Mouse (Mus musculus) C2C12 (cell line): Measurements from ENCODE around the gene Gm14151. TPM values are rescaled to one million over a fixed set of nuclear protein-coding genes. Genes with fewer than 3 reads are reported as not detected.
A peak's percentile ranks its signal among the peaks of the same experiment; 100 is the strongest.
"Not testable (repeated sequence)": the region's sequence is repeated elsewhere in the genome, so short reads cannot be mapped to it uniquely, and the experiment has no call there.

Source experiments
- H3K27me3 ChIP-seq: one replicate; pipeline ENCODE4 v1.6.1; 2011; ENCODE audit not compliant: control insufficient read depth, insufficient read depth, insufficient read length
- H3K36me3 ChIP-seq: one replicate; pipeline ENCODE4 v1.6.1; 2011; ENCODE audit not compliant: control insufficient read depth, insufficient read depth
- H3K4me3 ChIP-seq: one replicate; pipeline ENCODE4 v1.5.1; 2011; ENCODE audit warnings: mild to moderate bottlenecking, control low read depth; ENCODE audit not compliant: poor library complexity, insufficient read depth, severe bottlenecking
- H3K79me2 ChIP-seq: one replicate; pipeline ENCODE4 v1.6.1; 2011; ENCODE audit not compliant: control insufficient read depth, insufficient read depth
- H3K79me3 ChIP-seq: one replicate; pipeline ENCODE4 v1.6.1; 2011; ENCODE audit warnings: low read depth, control low read depth
- H3ac ChIP-seq: one replicate; pipeline ENCODE3; 2011; ENCODE audit warnings: low read depth; ENCODE audit not compliant: control insufficient read depth, insufficient read length
- CEBPB ChIP-seq: IDR thresholded peaks from one replicate; pipeline ENCODE4 v1.6.1; 2011; ENCODE audit warnings: low read depth, mild to moderate bottlenecking, control low read depth, moderate library complexity
- CTCF ChIP-seq: IDR thresholded peaks from one replicate; pipeline ENCODE4 v1.5.1; 2011; ENCODE audit not compliant: control insufficient read depth, insufficient read depth, insufficient read length
- FOSL1 ChIP-seq: IDR thresholded peaks from one replicate; pipeline ENCODE4 v1.8.0; 2011; ENCODE audit warnings: mild to moderate bottlenecking, low read length; ENCODE audit not compliant: poor library complexity, insufficient read depth, severe bottlenecking
- MAX ChIP-seq: IDR thresholded peaks from one replicate; pipeline ENCODE4 v1.6.1; 2011; ENCODE audit warnings: mild to moderate bottlenecking, control low read depth
- MYOD1 ChIP-seq: IDR thresholded peaks from one replicate; pipeline ENCODE4 v1.6.1; 2011; ENCODE audit warnings: low read depth; ENCODE audit not compliant: control insufficient read depth, insufficient read length
- MYOG ChIP-seq: IDR thresholded peaks from one replicate; pipeline ENCODE4 v1.6.1; 2011; ENCODE audit not compliant: control insufficient read depth, insufficient read length; ENCODE audit errors: extremely low read depth
- USF1 ChIP-seq: IDR thresholded peaks from one replicate; pipeline ENCODE4 v1.6.1; 2011; ENCODE audit warnings: low read depth, mild to moderate bottlenecking, control low read depth, moderate library complexity
- long read RNA-seq, 2 experiments: library from polyadenylated mRNA; unstranded; transcript quantifications; one replicate each; pipeline ENCODE4 v2.0.0; 2019 to 2020
- polyA plus RNA-seq: library from polyadenylated mRNA; unstranded; fragments of >200 nt; fragmentation: generic; extraction: Trizol; gene quantifications from one replicate; pipeline ENCODE4 v1.2.1, GENCODE M21; 2012; ENCODE audit warnings: missing spikeins

Gm14151 gene
- not detected for polyA plus RNA-seq
- long read RNA-seq, experiment 1: 0 reads
- long read RNA-seq, experiment 2: 0 reads

- not testable (repeated sequence) for H3K79me3 ChIP-seq, H3K27me3 ChIP-seq, H3K36me3 ChIP-seq, H3K4me3 ChIP-seq, H3ac ChIP-seq, H3K79me2 ChIP-seq
These were observed at the start of gene Gm14151 for GRCm38 (mm10) chr2:151092250-151092649. Gene Gm14151 (minus strand): TSS chr2:151092350.

- H3ac ChIP-seq, H3K36me3 ChIP-seq, H3K4me3 ChIP-seq, H3K27me3 ChIP-seq, H3K79me3 ChIP-seq, H3K79me2 ChIP-seq: not testable (repeated sequence)
These were observed 5.8 kb upstream of the Gm14151 start, which contains the start of gene Gm14147 for GRCm38 (mm10) chr2:151097945-151098344. Gene Gm14147 (plus strand): TSS chr2:151098245.

- no peak for TF ChIP-seq FOSL1
- no peak for TF ChIP-seq MAX
- no peak for TF ChIP-seq CEBPB
- no peaks in the 10 kb centered on the region for H3K79me3 ChIP-seq
- H3K27me3 ChIP-seq: no peaks in the 10 kb centered on the region
- H3K79me2 ChIP-seq: no peaks in the 10 kb centered on the region
- no peak overlapping the region for H3K4me3 ChIP-seq
- H3K36me3 ChIP-seq: no peaks in the 10 kb centered on the region
- H3ac ChIP-seq: no peak overlapping the region
These were observed 35.5 kb downstream of the Gm14151 start for GRCm38 (mm10) chr2:151056637-151057036.

- no peak overlapping the region for H3ac ChIP-seq
- peaks cover 25% of the 10 kb centered on the region for H3K79me3 ChIP-seq
- H3K4me3 ChIP-seq: no peak overlapping the region
- peaks cover 36% of the 10 kb centered on the region for H3K79me2 ChIP-seq
- TF ChIP-seq MYOG (no peak), MYOD1 (no peak), CTCF (no peak), USF1 (no peak), MAX (no peak), CEBPB (no peak), FOSL1 (no peak)
- H3K36me3 ChIP-seq: no peaks in the 10 kb centered on the region
- H3K27me3 ChIP-seq: no peaks in the 10 kb centered on the region
These were observed 51.7 kb downstream of the Gm14151 start for GRCm38 (mm10) chr2:151040411-151040810.

DNA sequence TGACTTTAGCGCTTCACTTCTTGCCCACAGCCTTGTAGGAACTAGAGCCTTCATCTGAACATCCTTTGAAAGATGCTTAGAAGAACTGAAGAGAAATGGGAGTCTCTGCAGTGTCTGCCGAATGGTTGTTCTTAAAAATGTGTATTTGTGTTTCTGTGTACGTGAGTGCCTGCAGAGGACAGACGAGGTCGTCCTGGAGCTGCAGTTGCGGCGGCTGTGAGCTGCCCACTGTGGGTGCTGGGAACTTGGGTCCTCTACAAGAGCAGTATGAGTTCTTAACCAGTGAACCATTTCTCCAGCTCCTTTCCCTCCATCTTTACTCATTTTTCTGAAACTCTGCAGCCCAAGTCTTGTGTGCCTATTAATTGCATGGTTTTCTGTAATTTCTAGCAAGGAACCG lies 52.4 kb downstream of the Gm14151 start:
- Histone ChIP-seq H3K27me3 (no peaks in the 10 kb centered on the region), H3K79me2 (peaks cover 43% of the 10 kb centered on the region), H3ac (peak overlapping the region; percentile 68), H3K36me3 (no peaks in the 10 kb centered on the region), H3K79me3 (peaks cover 28% of the 10 kb centered on the region), H3K4me3 (peak overlapping the region; percentile 77)
- TF ChIP-seq MYOD1 (no peak), CEBPB (no peak), MYOG (no peak), CTCF (no peak), FOSL1 (no peak), MAX (no peak), USF1 (no peak)

- H3K79me3 ChIP-seq: peaks cover 31% of the 10 kb centered on the region
- H3K4me3 ChIP-seq: peak within 1 kb of the TSS; percentile 77
- peak within 1 kb of the TSS; percentile 79 for H3ac ChIP-seq
- TF ChIP-seq USF1 (peak; percentile 93), MYOD1 (no peak), MYOG (no peak), CEBPB (no peak), FOSL1 (no peak), MAX (peak; percentile 89), CTCF (no peak)
- H3K36me3 ChIP-seq: no peaks in the 10 kb centered on the region
- H3K79me2 ChIP-seq: peaks cover 48% of the 10 kb centered on the region
- H3K27me3 ChIP-seq: no peaks in the 10 kb centered on the region
These were observed 52.9 kb downstream of the Gm14151 start, which contains the start of the genes Ninl and Nanp for GRCm38 (mm10) chr2:151039232-151039695. Gene Ninl (minus strand): TSS chr2:151039382. Gene Nanp (minus strand): TSS chr2:151039398.
